Mouse (Mus musculus): Measurements from ENCODE around the gene E2f7. TPM values are rescaled to one million over a fixed set of nuclear protein-coding genes. Genes with fewer than 3 reads are reported as not detected.

E2f7 gene
- total and polyA plus RNA-seq, 3 experiments = 4.2 to 26.4 (median 16.2) TPM

GRCm38 (mm10) chr10:110755556-110755955 lies 10.3 kb downstream of the E2f7 start:
- no peak overlapping the region for H3K27ac ChIP-seq (ENCODE audit: control insufficient read depth, low read depth, low read length)
- H3K79me2 ChIP-seq (ENCODE audit: control insufficient read depth, insufficient read depth, low read length, poor library complexity) = no peaks in the 10 kb centered on the region
- no peaks in the 10 kb centered on the region for H3K27me3 ChIP-seq (ENCODE audit: control insufficient read depth in 1 of 2, insufficient read depth in 2 of 2, low read length in 2 of 2)
- TF ChIP-seq ZMIZ1 (IDR thresholded peaks at IDR 0.05; ENCODE audit: low read depth, low read length) (no peak), CTCF (IDR thresholded peaks at IDR 0.05 in 2 of 3, conservative IDR thresholded peaks at IDR 0.05 in 1 of 3; ENCODE audit: control insufficient read depth in 1 of 3, insufficient read depth in 1 of 3, low read depth in 2 of 3, low read length in 3 of 3, poor library complexity in 1 of 3, severe bottlenecking in 1 of 3) (no peak), MYB (IDR thresholded peaks at IDR 0.05; ENCODE audit: low read depth, low read length) (no peak), POLR2AphosphoS2 (IDR thresholded peaks at IDR 0.05; ENCODE audit: low read length) (no peak), ZC3H11A (IDR thresholded peaks at IDR 0.05; ENCODE audit: low read depth, low read length) (no peak), UBTF (IDR thresholded peaks at IDR 0.05; ENCODE audit: borderline replicate concordance, insufficient read depth, low read depth, low read length) (no peak), SIN3A (IDR thresholded peaks at IDR 0.05; ENCODE audit: low read length) (no peak), ELF1 (IDR thresholded peaks at IDR 0.05; ENCODE audit: low read depth, low read length) (no peak), GATA1 (IDR thresholded peaks at IDR 0.05; ENCODE audit: low read depth, low read length) (no peak), RCOR1 (IDR thresholded peaks at IDR 0.05; ENCODE audit: low read depth, low read length) (no peak)
- no peak for DNase-seq (ENCODE audit: low read depth, low spot score)
- no peak overlapping the region for H3K9ac ChIP-seq (ENCODE audit: control insufficient read depth, low read depth, low read length, poor library complexity, severe bottlenecking)
- H3K36me3 ChIP-seq (ENCODE audit: control insufficient read depth in 1 of 2, insufficient read depth in 2 of 2, low read length in 2 of 2) = peaks cover 0 to 2% of the 10 kb centered on the region in 2 experiments; a peak in 2 of 4 replicates
- H3K9me3 ChIP-seq (replicated peaks; ENCODE audit: insufficient read depth, low read length) = no peaks in the 10 kb centered on the region
- no peak overlapping the region for H3K4me3 ChIP-seq (ENCODE audit: control insufficient read depth in 1 of 2, insufficient read depth in 1 of 2, low read depth in 2 of 2, low read length in 2 of 2)
- H3K4me1 ChIP-seq (ENCODE audit: control insufficient read depth in 1 of 2, insufficient read depth in 2 of 2, low read length in 2 of 2) = no peaks in the 10 kb centered on the region

DNA sequence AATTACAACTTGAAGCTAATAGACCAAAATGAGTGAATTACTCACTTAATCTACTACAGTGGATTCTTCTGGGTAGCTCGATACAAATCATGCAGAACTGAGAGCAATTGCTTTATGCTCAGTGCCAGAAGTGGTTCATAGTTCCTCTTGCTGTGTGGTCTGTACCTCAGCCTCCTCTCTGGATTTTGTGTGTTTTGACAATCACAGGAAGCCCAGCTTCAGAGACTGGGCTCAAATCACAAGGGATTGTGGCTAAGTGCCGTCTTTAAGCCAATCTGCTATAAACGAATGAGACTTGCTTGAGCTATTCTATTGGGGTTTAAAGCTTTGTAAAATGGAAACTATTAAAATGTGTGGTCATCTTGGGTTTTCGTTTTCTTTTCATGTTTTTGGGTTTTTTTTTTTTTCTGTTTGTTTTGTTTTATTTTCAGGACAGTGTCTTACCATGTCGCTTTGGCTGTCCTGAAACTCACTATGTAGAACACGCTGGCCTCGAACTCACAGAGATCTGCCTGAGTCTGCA lies 11.1 kb downstream of the E2f7 start:
- Histone ChIP-seq H3K9me3 (replicated peaks; ENCODE audit: insufficient read depth, low read length) (no peaks in the 10 kb centered on the region), H3K4me1 (ENCODE audit: control insufficient read depth in 1 of 2, insufficient read depth in 2 of 2, low read length in 2 of 2) (no peaks in the 10 kb centered on the region), H3K9ac (ENCODE audit: control insufficient read depth, low read depth, low read length, poor library complexity, severe bottlenecking) (no peak overlapping the region), H3K27ac (ENCODE audit: control insufficient read depth, low read depth, low read length) (no peak overlapping the region), H3K4me3 (ENCODE audit: control insufficient read depth in 1 of 2, insufficient read depth in 1 of 2, low read depth in 2 of 2, low read length in 2 of 2) (no peak overlapping the region), H3K36me3 (ENCODE audit: control insufficient read depth in 1 of 2, insufficient read depth in 2 of 2, low read length in 2 of 2) (peaks cover 0 to 2% of the 10 kb centered on the region in 2 experiments; a peak in 2 of 4 replicates), H3K27me3 (ENCODE audit: control insufficient read depth in 1 of 2, insufficient read depth in 2 of 2, low read length in 2 of 2) (no peaks in the 10 kb centered on the region), H3K79me2 (ENCODE audit: control insufficient read depth, insufficient read depth, low read length, poor library complexity) (no peaks in the 10 kb centered on the region)
- TF ChIP-seq HCFC1 (IDR thresholded peaks at IDR 0.05; ENCODE audit: low read depth, low read length) (no peak), POLR2A (IDR thresholded peaks at IDR 0.05; ENCODE audit: control insufficient read depth in 1 of 2, insufficient read depth in 1 of 2, low read depth in 1 of 2, low read length in 2 of 2, poor library complexity in 1 of 2) (no peak), KAT2A (conservative IDR thresholded peaks at IDR 0.05; ENCODE audit: low read depth, low read length) (no peak), POLR2AphosphoS2 (IDR thresholded peaks at IDR 0.05; ENCODE audit: low read length) (no peak), CTCF (IDR thresholded peaks at IDR 0.05 in 2 of 3, conservative IDR thresholded peaks at IDR 0.05 in 1 of 3; ENCODE audit: control insufficient read depth in 1 of 3, insufficient read depth in 1 of 3, low read depth in 2 of 3, low read length in 3 of 3, poor library complexity in 1 of 3, severe bottlenecking in 1 of 3) (no peak), GABPA (IDR thresholded peaks at IDR 0.05; ENCODE audit: low read depth, low read length) (no peak), RAD21 (IDR thresholded peaks at IDR 0.05; ENCODE audit: low read depth, low read length) (no peak), CHD2 (IDR thresholded peaks at IDR 0.05; ENCODE audit: low read length) (no peak), ZC3H11A (IDR thresholded peaks at IDR 0.05; ENCODE audit: low read depth, low read length) (no peak), EP300 (IDR thresholded peaks at IDR 0.05; ENCODE audit: low read depth in 1 of 2, low read length in 2 of 2) (no peak), MAFK (IDR thresholded peaks at IDR 0.05; ENCODE audit: borderline replicate concordance, low read depth, low read length) (no peak), UBTF (IDR thresholded peaks at IDR 0.05; ENCODE audit: borderline replicate concordance, insufficient read depth, low read depth, low read length) (no peak), TBP (IDR thresholded peaks at IDR 0.05; ENCODE audit: low read depth, low read length) (no peak), E2F4 (IDR thresholded peaks at IDR 0.05; ENCODE audit: borderline replicate concordance, low read depth, low read length) (no peak), RCOR1 (IDR thresholded peaks at IDR 0.05; ENCODE audit: low read depth, low read length) (no peak)
- no peak for DNase-seq (ENCODE audit: low read depth, low spot score)
